Mouse (Mus musculus) retina, postnatal 1 day (tissue): Measurements from ENCODE around the gene 4930442H23Rik.
"Not testable (repeated sequence)": the region's sequence is repeated elsewhere in the genome, so short reads cannot be mapped to it uniquely, and the experiment has no call there.

Source experiments
- DNase-seq: peaks from one replicate; pipeline ENCODE4 v3.0.0-alpha.2; 2012

4930442H23Rik gene

GRCm38 (mm10) chr10:81183805-81184204, at the start of gene 4930442H23Rik:
Gene 4930442H23Rik (minus strand): TSS chr10:81183849.
- DNase-seq = no peak

GRCm38 (mm10) chr10:81233226-81233585, 49.6 kb upstream of the 4930442H23Rik start:
- no peak for DNase-seq

DNA sequence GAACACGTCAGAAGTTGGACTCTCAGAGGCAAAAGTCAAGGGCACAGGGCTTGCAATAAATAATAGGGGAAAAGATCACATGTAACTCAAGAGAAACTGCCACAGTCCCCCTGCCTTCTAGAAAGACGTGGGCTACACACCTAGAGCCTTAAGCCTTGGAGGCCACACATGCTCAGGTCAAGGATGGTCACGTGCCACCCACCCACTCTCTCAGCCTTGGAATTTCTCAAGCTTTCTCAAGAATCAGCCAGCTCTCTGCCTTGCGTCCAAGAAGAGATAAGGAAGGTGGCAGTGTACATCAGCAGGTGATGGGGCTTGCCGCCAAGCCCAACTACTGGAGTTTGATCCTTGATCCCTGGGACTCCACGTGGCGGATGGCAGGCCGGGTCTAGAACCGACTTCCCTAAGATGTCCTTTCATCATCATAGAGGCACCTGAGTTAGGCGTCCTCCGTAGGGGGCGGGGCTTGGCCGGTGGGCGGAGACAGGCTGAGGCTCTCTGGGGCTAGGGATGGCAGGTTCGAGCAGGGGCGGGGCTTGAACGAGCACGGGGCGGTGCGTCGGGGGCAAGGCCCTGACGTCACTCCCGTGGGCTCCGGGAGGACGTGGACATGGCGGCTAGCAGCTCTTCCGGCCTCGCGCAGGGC, 49.1 kb upstream of the 4930442H23Rik start, which contains the start of gene Zfr2:
Gene Zfr2, plus strand, starts transcription at position 576 of the 646 bp plus-strand sequence.
- peak; percentile 89 for DNase-seq

DNA sequence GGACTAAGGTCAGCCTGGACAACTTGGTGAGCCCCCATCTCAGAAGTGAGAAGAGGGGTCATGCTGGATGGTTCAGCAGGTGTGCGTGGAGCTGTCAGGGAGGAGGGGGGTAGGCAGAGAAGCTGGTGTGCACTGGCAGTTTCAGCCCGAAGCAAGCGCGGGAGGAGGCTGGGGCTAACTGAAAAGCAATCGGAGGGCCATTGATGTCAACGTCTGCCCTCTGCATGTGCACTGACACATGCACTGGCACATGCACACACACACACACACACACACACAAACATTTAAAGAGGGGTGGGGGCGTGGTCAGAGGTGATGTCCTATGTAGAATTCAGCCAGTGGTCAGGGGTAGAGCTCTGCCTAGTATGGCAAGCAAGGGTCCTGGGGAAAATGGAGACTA, 47.8 kb upstream of the 4930442H23Rik start:
- no peak for DNase-seq

- DNase-seq = peak; percentile 83
These were observed 47.0 kb upstream of the 4930442H23Rik start, which contains the start of gene Atcay for GRCm38 (mm10) chr10:81230438-81231332. Gene Atcay (minus strand): TSS chr10:81230833.

DNA sequence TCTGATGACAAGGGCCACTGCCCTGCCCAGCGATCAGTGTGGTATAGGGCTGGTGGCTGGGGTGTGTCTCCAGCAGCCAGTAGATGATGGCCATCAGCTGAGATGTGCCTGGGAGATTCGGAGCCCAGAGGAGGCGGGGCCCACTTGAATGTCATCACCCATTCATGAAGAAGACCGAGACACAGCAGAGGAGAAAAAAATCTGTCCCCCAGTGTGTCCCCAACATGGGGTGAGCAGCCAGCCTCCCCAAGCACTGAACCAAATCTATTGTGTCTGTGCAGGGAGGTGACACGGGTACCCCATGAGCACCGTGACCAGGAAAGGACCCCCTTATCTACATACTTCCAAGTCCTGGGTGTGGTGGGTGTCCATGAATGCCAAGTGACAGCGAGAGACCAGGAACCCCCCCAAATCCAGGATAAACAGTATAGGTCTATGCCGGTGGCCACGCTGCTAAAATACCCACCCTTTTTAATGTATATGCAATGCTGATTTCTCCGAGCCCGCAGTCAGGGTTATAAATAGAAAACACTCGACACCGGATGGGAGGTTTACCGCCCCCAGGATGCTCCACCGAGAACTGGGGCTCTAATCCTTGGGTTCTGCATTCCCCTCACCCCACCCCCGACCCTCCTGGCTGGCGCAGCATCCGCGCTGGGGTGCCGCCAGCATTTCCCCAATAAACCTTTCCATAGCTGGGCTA, 46.2 kb upstream of the 4930442H23Rik start:
- no peak for DNase-seq

GRCm38 (mm10) chr10:81223731-81224130, 40.1 kb upstream of the 4930442H23Rik start:
- DNase-seq = not testable (repeated sequence)

DNA sequence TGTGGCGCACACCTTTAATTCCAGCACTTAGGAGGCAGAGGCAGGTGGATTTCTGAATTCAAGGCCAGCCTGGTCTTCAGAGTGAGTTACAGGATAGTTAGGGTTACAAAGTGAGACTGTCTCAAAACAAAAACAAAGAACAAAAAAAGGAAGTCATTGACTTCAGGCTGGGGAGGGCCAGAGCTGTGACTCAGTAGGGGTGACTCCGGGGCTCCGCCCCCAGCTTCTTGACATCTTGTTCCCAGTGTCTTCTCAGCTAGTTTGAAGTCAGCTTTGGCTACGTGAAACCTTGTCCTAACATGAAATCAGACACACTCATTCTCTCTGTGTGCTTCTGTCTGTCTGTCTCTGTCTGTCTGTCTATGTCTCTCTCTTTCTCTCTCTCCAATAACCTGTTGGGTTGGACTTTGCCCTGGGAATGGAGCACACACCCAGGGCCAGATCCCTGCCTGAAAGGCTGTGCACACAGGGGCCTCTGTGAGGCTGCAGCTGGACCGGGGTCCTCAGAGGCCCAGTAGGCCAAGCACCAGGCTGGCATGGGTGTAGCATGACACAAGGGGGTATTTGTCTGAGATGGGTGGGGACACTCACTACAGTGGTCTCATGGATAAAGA, 37.9 kb upstream of the 4930442H23Rik start:
- DNase-seq = no peak

DNA sequence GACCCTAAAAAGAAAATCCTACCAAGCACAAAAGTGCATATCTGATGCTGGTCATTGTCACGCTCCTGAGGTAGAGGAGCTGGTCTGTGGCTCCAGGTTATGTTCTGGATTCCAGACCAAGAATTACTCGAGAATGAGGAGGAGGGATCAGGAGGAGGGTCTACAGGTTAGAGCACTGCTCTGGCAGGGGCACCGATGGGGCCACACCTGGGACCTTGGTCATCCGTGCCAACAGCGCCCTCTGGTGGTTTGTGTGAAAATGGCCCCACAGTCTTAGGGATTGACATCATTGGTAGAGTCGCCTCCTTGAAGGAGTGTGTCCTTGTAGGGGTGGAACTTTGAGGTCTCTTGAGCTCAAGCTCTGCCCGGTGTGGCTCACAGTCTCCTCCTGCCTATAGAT, 34.3 kb upstream of the 4930442H23Rik start:
- peak; percentile 70 for DNase-seq

- peak; percentile 35 for DNase-seq
These were observed 33.6 kb upstream of the 4930442H23Rik start for GRCm38 (mm10) chr10:81217267-81217666.

GRCm38 (mm10) chr10:81216810-81217209, 33.2 kb upstream of the 4930442H23Rik start:
- no peak for DNase-seq

DNA sequence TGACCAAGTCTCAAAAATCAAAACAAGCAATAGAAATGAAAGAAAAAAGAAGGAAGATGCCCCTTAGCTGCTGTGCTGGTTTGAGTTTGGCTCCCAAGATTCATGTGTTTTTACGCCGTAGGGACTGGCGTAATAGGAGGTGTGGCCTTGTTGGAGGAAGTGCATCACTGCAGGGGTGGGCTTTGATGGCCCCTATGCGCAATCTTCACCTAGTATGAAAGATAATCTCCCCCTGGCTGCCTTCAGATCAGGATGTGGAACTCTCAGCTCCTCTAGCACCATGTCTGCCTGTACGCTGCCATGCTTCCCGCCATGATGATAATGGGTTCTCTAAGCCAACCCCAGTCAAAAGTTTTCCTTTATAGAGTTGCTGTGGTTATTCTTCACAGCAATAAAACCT, 32.6 kb upstream of the 4930442H23Rik start:
- no peak for DNase-seq

DNA sequence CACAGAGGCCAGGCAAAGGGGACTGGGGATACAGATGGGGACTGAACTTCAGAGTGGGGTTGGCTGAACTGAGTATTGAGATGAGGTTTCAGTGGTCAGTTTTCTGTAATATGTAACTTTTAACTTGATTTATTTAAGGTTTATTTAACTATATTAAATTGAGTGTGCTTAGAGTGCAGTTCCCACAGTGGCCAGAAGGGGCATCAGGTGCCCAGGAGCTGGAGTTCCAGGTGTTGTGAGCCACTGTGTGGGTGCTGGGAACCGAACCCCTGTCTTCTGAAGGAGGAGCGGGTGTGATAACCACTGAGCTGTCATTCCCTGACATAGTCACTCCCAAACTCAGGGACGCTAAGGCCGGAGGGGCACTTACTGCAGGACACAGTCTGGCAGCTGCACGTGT, 26.5 kb upstream of the 4930442H23Rik start:
- DNase-seq = no peak

DNA sequence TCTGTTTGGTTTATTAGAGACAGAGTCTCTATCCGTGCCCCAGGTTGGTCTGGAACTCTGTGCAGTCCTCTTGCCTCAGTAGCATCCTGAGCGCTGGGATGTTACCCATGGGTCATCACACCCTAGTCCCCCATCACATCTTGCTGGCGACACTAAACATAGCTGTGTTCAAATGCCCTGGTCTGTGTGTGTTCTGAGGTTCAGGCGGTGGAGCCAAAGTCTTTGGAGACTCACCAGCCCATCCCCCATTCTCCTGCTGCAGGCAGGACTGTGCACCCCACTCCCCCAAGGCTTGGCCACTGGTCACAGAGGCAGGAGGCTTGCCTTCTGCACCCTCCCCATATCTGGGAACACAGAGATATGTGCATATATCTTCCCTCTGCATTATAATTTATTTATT, 20.5 kb upstream of the 4930442H23Rik start:
- no peak for DNase-seq

DNA sequence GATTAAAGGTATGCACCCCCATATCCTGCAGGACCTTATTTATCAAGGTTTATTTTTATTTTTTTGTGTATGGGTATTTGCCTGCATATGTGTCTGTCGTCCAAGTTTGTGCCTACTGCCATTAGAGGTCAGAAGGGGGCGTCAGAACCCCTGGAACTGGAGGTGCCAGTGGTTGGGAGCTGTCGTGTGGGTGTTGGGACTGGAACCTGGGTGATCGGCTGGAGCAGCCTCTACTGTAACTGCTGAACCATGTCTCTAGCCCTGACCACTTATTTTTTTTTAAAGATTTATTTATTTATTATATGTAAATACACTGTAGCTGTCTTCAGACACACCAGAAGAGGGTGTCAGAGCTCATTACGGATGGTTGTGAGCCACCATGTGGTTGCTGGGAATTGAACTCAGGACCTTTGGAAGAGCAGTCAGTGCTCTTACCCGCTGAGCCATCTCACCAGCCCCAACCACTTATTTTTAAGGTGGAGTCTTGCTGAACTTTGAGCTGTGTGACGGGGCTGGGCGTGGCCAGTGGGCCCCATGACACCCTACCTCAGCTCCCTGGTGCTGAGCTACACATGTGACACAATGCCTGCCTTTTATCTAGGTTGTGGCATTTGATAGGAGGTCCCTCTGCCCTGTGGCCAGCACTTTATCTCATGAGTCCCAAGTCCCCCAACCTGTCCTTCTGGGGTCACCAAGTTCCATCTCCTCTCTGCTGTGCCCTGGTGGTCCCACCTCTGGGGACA, 19.5 kb upstream of the 4930442H23Rik start:
- DNase-seq = no peak

DNA sequence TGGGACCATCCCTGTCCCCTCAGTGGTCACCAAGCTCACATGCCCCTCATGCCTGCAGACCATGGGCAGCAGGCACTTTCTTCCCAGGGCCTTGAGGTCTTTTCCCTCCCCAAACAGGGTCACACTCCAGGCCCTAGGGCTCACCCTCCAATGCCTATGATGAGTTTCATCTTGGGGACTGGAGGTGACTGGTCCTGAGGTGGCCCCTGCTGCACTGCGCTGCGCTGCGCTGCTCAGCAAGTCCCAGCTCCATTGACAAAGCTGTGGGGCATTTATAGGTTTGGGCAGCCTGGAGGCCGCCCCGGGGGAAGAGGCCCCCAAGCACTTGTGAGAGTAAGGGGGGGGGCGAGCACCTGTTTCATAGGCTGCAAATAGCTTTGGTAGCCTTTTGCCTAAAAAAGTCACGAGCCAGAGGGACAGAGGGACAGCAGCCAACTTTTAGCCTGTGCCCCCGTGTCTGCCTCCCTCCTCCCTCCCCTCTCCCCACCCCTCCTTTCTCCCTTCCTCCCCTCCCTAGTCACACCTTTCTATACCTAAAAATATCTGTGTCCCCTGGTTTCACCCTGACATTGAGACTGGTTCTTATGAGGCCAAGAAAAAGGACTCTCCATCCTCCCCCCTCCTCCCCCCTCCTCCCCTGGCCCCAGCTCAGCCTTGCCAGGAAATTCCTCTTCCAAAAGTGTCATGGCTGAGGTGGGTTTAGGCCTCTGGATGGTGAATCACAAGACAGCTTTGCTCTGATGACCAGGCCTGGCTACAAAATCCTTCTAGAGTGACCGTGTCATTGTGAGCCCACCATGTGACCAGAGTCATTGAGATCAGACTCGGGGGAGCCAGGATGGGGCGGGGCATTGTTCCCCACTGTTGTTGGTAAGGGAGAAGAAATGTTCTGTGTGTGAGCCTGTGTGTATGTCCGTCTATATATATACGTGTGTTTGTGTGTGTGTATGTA, 18.4 kb upstream of the 4930442H23Rik start, which contains the start of gene Nmrk2:
Gene Nmrk2, minus strand, starts transcription at position 245 of the 952 bp plus-strand sequence.
- DNase-seq = no peak

GRCm38 (mm10) chr10:81200605-81201287, 17.1 kb upstream of the 4930442H23Rik start:
- DNase-seq = no peak

DNA sequence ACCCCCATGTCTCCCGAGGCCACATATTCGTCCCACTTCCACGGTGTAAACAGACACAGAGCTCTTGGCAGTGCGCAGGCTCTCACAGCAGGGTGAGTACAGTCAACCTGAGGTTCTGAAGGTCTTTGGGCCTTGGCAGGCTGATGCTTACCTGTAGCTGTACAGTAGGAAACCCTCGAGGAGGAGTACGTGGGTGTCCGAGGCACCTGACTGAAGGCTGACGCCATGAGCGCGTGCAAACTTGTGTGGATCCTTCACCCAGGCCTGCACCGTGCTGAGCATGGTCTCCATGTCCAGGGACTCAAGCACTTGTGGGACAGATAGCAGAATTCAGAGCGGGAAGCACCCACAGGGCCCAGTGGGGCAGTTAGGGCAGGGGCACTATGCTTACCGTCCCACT, 16.5 kb upstream of the 4930442H23Rik start:
- DNase-seq = no peak

DNA sequence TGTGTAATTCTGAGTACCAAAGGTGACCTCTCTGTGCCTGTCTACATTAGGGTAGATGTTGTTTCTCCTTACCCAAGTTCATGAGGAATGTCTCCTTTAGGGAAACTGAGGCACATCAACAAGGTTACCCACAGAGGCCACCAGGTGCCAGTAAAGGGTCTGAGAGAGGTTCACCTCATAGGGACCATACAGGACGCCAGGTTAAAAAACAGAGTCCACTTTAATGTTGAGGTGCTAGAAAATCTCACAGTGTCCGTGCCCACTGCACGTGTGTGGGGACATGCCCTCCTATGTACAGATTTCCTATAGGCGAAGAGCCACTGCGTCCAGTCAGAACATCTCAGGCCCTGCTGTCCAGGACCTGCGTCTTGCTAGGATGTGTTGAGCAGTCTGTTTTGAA, 15.3 kb upstream of the 4930442H23Rik start:
- DNase-seq = no peak

- DNase-seq = peak; percentile 81
These were observed 14.6 kb upstream of the 4930442H23Rik start for GRCm38 (mm10) chr10:81198230-81198629.
